Mouse (Mus musculus): ENCODE results near the gene Lcn10.

DNA sequence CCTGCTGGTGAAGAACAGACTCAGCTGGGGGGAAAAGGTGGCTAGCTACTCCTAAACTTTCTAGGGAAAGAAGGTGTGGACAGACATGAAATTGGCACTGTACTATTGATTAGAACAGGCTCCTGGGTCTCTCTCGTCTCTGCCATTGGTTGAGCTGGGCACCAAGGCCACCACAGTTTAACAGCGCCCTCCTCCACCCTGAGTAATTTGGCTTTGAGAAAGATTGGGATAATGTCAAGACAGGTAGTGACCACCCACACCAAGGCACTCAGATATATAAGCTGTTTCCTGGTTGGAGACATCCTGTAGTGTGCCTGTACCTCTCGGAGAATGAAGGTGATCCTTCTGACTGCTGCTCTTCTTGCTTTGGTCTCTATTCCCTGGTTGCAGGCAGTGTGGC is 6.0 kb upstream of the Lcn10 start, which contains the start of gene Lcn6:
- TF ChIP-seq CTCF (IDR thresholded peaks at IDR 0.05; ENCODE audit: borderline replicate concordance, insufficient read depth, low read length) (no peak), POLR2A (IDR thresholded peaks at IDR 0.05; ENCODE audit: low read depth, low read length) (no peak)
